Mouse (Mus musculus) hindbrain, embryonic 10.5 days (tissue): Measurements from ENCODE around the gene Emp3. TPM values are rescaled to one million over a fixed set of nuclear protein-coding genes. Genes with fewer than 3 reads are reported as not detected.
"Not testable (repeated sequence)": the region's sequence is repeated elsewhere in the genome, so short reads cannot be mapped to it uniquely, and the experiment has no call there.

ENCODE experiments used
- DNase-seq: peaks from one replicate; pipeline ENCODE4 v3.0.0-alpha.2; 2017; ENCODE audit warnings: low spot score
- H3K27ac ChIP-seq: fragments of 300-500 bp; sonication (generic); 2 replicates; pipeline ENCODE4 v1.5.1; 2016; ENCODE audit warnings: mild to moderate bottlenecking, moderate library complexity
- H3K27me3 ChIP-seq: fragments of 300-500 bp; sonication (generic); 2 replicates; pipeline ENCODE4 v1.6.1; 2016; ENCODE audit warnings: mild to moderate bottlenecking; ENCODE audit not compliant: poor library complexity, insufficient read depth, severe bottlenecking
- H3K36me3 ChIP-seq: fragments of 300-500 bp; sonication (generic); 2 replicates; pipeline ENCODE4 v1.6.1; 2016; ENCODE audit warnings: mild to moderate bottlenecking, moderate library complexity
- H3K4me1 ChIP-seq: fragments of 300-500 bp; sonication (generic); replicated peaks from 2 replicates; pipeline ENCODE4 v1.6.1; 2016; ENCODE audit warnings: mild to moderate bottlenecking
- H3K4me3 ChIP-seq: fragments of 300-500 bp; sonication (generic); 2 replicates; pipeline ENCODE4 v1.5.1; 2016; ENCODE audit warnings: mild to moderate bottlenecking, moderate library complexity
- H3K9me3 ChIP-seq: fragments of 300-500 bp; sonication (generic); 2 replicates; pipeline ENCODE4 v1.6.1; 2016; ENCODE audit warnings: mild to moderate bottlenecking, moderate library complexity
- WGBS: fragments of 180-500 bp; shearing (Covaris S2); methylation state at CpG from one replicate; pipeline ENCODE4 v1.1.7; 2016; 5-methylcytosine and 5-hydroxymethylcytosine counted together
- polyA plus RNA-seq: library from polyadenylated mRNA; unstranded; fragments of >200 nt; fragmentation: Nextera tagmentation; extraction: Ambion mirVana; gene quantifications from 2 replicates; pipeline ENCODE4 v1.2.1, GENCODE M21; 2016

Gene Emp3
- polyA plus RNA-seq, 1 experiment from 2014 or later: 29.7 TPM

DNA sequence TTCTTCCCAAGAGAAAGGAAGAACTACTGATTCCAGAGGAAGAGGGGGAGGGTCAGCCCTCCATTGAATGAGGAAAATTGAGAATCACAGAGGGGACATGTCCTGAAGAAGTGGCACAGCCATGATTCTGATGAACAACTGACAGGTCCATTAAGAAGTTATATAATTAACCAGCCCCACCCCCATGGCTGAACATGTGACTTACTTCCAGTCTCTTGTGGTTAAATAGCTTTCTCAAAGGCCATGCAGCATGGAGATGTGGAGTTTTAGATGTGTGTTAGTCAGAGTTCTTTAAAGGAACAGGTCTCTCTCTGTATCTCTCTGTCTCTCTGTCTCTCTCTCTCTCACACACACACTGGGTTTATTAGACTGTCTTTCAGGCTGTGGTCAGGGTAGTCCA is 12.8 kb downstream of the Emp3 start:
- Histone ChIP-seq H3K4me1 (no peaks in the 10 kb centered on the region), H3K27ac (no peak overlapping the region), H3K27me3 (no peaks in the 10 kb centered on the region), H3K36me3 (peaks cover 56% of the 10 kb centered on the region), H3K4me3 (no peak overlapping the region), H3K9me3 (peaks cover 7% of the 10 kb centered on the region; the same call in 1 of the 2 replicates)
- no peak for DNase-seq

DNA sequence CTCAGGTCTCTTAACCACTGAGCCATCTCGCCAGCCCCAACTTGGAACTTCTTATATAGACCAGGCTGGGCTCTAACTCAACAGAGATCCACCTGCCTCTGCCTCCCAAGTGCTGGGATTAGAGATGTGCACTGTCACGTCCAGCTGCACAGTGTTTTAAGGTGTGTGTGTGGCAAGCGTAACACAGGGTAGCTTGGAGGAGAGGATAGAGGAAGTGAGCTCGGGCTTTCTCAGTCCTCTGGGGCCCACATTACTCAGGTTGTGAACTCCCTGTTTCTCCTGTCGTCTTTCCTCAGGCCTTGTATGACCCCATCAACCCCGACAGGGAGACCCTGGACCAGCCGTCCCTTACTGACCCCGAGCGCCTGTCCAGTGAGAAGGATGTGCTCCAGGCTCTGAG is 14.6 kb downstream of the Emp3 start:
- no peaks in the 10 kb centered on the region for H3K4me1 ChIP-seq
- no peak for DNase-seq
- WGBS: 87% methylated on average over 9 of the region's 9 CpGs
- H3K27ac ChIP-seq: no peak overlapping the region
- peaks cover 7% of the 10 kb centered on the region; the same call in 1 of the 2 replicates for H3K9me3 ChIP-seq
- H3K36me3 ChIP-seq: peaks cover 50% of the 10 kb centered on the region
- no peaks in the 10 kb centered on the region for H3K27me3 ChIP-seq
- no peak overlapping the region for H3K4me3 ChIP-seq

DNA sequence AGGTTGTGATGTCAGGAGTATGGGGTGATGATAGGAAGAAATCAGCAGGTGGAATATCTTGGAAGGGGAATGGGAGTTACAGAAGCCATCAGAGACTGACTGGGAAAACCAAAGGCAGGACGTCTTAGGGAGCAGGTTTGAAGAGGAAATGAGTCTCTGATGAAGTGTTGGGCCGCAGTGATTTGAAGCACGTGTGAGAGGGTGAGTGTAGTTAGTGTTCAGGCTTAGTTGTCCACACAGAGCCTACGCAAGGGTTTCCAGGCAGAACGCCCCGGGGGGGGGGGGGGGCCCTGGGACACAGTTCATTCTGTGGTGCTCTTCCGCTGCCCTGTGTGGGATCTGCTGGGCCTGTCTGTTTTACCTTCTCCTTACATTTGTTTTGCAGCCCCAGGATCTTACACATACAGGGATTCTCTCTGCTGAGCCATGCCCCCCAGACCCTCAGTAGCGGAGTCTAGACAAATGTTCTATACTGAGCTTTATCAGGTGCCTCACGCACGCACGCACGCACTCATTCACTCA is 18.7 kb downstream of the Emp3 start:
- Histone ChIP-seq H3K36me3 (peaks cover 12% of the 10 kb centered on the region; the same call in 1 of the 2 replicates), H3K4me3 (no peak overlapping the region), H3K27ac (no peak overlapping the region), H3K4me1 (peaks cover 9% of the 10 kb centered on the region), H3K9me3 (0 out of 2 replicates have a peak, but pooled peaks cover 3% of the 10 kb centered on the region), H3K27me3 (no peaks in the 10 kb centered on the region)
- no peak for DNase-seq
- WGBS: 82% methylated on average over 12 of the region's 12 CpGs

DNA sequence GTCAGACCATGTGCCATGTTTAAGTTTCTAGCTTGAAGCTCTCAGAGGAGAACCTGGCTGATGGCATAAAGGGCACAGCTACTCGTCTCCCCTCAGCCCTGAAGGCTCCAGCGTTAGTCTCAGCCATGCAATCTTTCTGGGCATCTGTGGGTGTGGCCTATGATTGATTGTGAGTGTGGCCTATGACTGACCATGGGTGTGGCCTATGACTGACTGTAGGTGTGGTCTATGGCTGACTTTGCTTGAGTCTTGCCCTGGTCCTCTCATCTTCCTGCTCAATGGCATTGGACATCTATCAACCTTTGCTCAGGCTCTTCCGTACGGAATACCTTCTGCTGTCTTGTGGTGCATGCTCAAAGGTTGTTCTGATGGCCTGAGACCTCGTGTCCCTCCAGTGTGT is 19.6 kb downstream of the Emp3 start:
- Histone ChIP-seq H3K4me1 (peaks cover 15% of the 10 kb centered on the region), H3K27me3 (no peaks in the 10 kb centered on the region), H3K36me3 (peaks cover 4% of the 10 kb centered on the region; the same call in 1 of the 2 replicates), H3K27ac (no peak overlapping the region), H3K9me3 (0 out of 2 replicates have a peak, but pooled peaks cover 3% of the 10 kb centered on the region), H3K4me3 (no peak overlapping the region)
- DNase-seq: peak; percentile 25
- 63% methylated on average over 5 of the region's 5 CpGs for WGBS

DNA sequence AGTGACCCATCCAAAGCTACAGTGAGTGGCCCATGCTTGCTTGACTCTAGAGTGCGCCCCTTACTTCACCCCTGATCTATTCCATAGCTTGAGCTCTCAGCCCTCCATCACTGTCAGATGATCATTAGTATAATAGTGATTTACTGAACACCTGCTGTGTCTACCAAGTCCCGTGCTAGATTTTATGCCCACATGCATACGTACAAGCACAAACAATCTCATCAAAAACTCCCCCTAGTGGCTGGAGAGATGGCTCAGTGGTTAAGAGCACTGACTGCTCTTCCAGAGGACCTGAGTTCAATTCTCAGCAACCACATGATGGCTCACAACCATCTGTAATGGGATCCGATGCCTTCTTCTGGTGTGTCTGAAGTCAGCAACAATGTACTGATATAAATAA is 23.1 kb downstream of the Emp3 start:
- H3K36me3 ChIP-seq, DNase-seq, H3K9me3 ChIP-seq, H3K27me3 ChIP-seq: not testable (repeated sequence)
- peak overlapping the region; percentile 60; the same call in 1 of the 2 replicates for H3K4me3 ChIP-seq
- 58% methylated on average over 4 of the region's 4 CpGs for WGBS
- H3K27ac ChIP-seq: peak overlapping the region; percentile 90; the same call in 1 of the 2 replicates
- H3K4me1 ChIP-seq: peaks cover 20% of the 10 kb centered on the region

DNA sequence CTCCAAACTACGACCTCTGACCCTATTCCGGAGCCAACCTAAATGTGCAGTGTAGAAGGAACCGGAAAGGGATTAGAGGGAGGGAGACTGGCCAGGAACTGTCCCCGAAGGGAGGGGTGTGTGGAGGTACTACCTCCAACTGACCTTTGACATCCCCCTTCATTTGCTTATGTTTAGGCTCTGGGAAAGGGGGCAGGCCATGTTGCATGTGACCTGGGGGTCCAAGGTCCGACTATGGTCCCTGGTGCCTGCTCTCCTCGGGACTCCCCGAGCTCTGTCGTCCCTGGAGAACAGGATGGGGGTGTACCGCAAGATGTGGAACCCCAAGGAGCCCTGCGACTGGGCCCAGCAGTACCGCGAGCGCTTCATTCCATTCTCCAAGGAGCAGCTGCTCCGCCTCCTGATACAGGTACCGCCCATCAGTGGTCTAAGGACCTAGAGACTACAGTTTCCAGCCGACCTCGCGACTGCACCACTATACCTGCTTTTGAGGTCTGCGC is 23.9 kb downstream of the Emp3 start:
- Histone ChIP-seq H3K4me1 (peaks cover 20% of the 10 kb centered on the region), H3K4me3 (peak overlapping the region; percentile 60), H3K9me3 (no peaks in the 10 kb centered on the region), H3K27me3 (peaks cover 9% of the 10 kb centered on the region), H3K27ac (peak overlapping the region; percentile 90), H3K36me3 (no peaks in the 10 kb centered on the region)
- under 1% methylated on average over 19 of the region's 19 CpGs for WGBS
- DNase-seq: no peak

DNA sequence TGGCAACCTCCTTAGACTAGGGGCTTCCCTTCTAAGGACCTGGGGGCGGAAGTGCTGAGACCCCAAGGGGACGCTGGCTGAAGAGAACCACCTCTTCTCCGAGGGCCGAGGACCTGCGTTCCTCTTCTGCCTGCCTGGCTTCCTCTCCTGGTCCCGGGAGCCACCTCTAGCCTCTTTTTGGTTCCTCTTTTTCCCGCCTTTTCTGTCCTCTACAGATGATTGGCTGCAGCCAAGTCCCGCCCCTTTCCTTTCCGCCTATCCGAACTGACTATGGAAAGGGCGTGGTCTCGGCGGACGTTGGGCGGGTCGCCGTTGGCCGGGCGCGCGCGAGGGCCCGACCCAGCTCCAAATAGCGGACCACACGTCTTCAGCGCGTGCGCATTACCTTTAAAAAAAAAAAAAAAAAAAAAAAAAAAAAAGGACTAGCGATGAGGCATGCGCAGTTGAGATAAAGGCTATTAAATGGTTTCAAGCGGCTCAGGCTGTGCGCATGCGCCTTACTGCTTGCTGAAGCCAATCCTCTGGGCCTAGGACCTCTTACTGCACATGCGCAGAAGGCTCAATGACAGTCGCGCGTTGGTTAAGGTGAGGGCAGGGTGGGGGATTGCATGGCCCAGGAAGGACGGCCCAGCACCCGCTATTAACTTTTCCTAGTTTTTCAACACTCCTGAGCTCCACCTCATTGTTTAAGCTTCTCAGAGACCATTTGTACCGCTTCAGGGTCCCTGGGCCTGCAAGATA is 24.5 kb downstream of the Emp3 start, which contains the start of the genes Syngr4 and Tmem143:
Gene Syngr4 (minus strand): TSS at position 198 of the 741 bp plus-strand sequence.
Gene Tmem143 (plus strand): TSS at position 425 of the 741 bp plus-strand sequence.
- H3K27ac ChIP-seq: peak within 1 kb of the TSS; percentile 90
- peaks cover 9% of the 10 kb centered on the region for H3K27me3 ChIP-seq
- no peaks in the 10 kb centered on the region for H3K9me3 ChIP-seq
- H3K36me3 ChIP-seq: no peaks in the 10 kb centered on the region
- H3K4me3 ChIP-seq: peak within 1 kb of the TSS; percentile 60
- WGBS: under 1% methylated on average over 40 of the region's 40 CpGs
- peak; percentile 96 for DNase-seq
- H3K4me1 ChIP-seq: peaks cover 20% of the 10 kb centered on the region

DNA sequence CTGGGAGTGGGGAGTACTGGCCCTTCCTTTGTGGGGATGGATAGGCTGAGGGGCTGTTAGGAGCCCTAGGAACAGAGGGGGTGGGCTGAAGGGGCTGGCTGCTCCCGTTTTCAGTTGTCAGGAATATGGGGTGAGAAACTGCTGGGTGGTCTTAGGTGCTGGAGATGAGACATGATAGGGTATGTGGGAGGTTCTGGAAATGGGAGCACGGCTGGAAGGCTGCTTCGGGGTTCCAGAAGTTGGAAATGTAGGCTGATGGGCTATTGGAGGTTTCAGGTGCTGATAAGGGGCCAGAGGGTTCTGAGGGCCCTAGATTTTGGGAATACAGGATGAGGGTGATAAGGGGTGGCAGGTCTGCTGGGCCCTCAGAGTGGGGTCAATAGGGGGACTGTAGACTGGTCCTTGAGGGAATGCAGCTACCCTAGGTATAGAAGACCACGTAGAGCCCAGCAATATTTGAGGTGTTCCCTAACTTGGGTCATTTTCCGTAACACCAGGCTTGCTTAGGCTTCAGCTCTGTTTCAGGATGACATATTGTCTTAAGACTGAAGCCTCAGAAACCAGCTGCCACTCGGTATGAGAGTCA is 25.2 kb downstream of the Emp3 start:
- DNase-seq: no peak
- Histone ChIP-seq H3K4me3 (peak overlapping the region; percentile 60), H3K27ac (peak overlapping the region; percentile 86), H3K9me3 (no peaks in the 10 kb centered on the region), H3K4me1 (peaks cover 20% of the 10 kb centered on the region), H3K27me3 (peaks cover 9% of the 10 kb centered on the region), H3K36me3 (no peaks in the 10 kb centered on the region)
- WGBS: 77% methylated on average over 6 of the region's 6 CpGs

DNA sequence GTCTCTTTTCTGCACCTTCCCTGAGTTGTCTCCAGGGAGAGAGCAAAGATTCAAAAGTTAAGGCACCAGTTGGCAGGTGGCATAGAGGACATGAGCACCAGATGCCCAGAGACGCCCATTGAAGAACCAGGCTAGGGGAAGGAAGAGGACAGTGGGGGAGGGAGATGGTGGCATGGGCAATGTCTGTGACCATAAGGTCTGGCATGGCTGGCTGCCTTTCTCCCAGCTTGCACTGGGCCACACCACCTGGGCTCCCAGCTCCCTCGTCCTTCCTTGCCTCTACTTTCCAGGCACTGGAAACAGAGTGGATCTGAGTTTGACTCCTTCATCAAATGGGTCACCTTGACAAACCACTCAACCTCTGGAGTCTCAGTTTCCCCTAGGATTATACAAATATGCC is 28.6 kb downstream of the Emp3 start:
- WGBS: 77% methylated on average over 2 of the region's 2 CpGs
- H3K27me3 ChIP-seq: peaks cover 9% of the 10 kb centered on the region
- peaks cover 12% of the 10 kb centered on the region for H3K4me1 ChIP-seq
- no peak overlapping the region for H3K27ac ChIP-seq
- DNase-seq: no peak
- no peaks in the 10 kb centered on the region for H3K36me3 ChIP-seq
- H3K9me3 ChIP-seq: no peaks in the 10 kb centered on the region
- H3K4me3 ChIP-seq: no peak overlapping the region

DNA sequence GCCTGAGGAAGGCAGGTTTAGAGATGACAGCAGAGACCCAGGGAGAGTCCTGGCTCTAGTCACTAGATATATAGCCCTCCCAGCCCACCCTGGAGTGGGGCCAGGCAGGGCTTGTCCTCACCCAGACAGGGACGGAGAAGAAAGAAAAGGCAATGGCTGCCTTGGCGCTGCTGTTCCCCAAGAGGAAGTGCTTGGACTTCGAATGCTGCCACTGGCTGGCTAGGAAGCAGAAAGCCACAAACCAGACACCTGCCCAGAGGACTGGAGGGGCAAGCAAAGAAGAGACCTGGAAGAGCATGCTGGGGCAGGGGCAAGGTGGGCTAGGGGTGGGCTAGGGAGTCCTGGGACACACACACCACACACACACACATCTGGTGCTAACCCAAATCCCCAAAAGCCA is 34.0 kb downstream of the Emp3 start:
- Histone ChIP-seq H3K9me3 (no peaks in the 10 kb centered on the region), H3K4me3 (no peak overlapping the region), H3K27ac (no peak overlapping the region), H3K36me3 (peaks cover 42% of the 10 kb centered on the region), H3K27me3 (no peaks in the 10 kb centered on the region), H3K4me1 (no peaks in the 10 kb centered on the region; the same call in 1 of the 2 replicates)
- no peak for DNase-seq
- WGBS: 73% methylated on average over 3 of the region's 3 CpGs

DNA sequence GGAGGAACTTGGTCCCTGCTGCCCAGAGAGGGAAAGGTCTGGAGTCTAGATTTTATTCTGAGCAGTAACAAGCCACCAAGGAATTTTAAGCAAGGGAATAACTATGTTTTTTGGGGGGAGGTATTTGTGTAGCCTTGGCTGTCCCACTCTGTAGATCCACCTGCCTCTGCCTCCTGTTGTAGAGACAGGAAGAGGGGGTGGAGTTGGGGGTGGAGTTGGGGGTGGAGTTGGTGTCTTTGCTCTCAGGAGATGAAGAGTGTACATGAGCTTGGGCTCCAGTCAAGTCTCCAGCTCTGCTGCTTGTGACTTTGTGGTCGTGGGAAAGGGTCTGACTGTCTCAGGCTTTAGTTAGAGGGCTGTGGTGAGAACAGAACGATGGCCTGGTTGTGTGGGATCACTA is 40.2 kb downstream of the Emp3 start:
- no peak overlapping the region for H3K27ac ChIP-seq
- no peaks in the 10 kb centered on the region for H3K27me3 ChIP-seq
- no peak for DNase-seq
- 94% methylated on average over 2 of the region's 2 CpGs for WGBS
- H3K4me3 ChIP-seq: no peak overlapping the region
- no peaks in the 10 kb centered on the region; the same call in 1 of the 2 replicates for H3K9me3 ChIP-seq
- H3K36me3 ChIP-seq: peaks cover 99% of the 10 kb centered on the region
- H3K4me1 ChIP-seq: no peaks in the 10 kb centered on the region

DNA sequence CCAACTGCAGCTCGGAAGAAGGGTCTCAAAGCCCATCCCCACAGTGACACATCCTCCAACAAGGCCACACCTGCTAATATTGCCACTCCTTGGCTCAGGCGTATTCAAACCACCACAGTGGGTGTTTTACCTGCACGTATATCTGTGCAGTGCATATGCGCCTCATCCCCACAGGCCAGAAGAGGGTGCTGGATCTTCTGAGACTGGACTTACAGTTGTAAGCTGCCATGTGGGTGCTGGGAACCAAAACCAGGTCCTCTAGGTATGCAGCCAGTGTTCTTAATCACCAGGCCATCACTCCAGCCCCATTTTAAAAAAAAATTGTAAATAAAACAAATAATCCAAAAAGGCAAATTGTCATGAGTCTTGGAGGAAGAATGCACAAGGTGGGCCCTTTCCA is 40.7 kb downstream of the Emp3 start:
- peaks cover 99% of the 10 kb centered on the region for H3K36me3 ChIP-seq
- no peaks in the 10 kb centered on the region for H3K27me3 ChIP-seq
- H3K27ac ChIP-seq: no peak overlapping the region
- no peaks in the 10 kb centered on the region for H3K4me1 ChIP-seq
- WGBS: 97% methylated on average over 4 of the region's 4 CpGs
- DNase-seq: no peak
- no peaks in the 10 kb centered on the region; the same call in 1 of the 2 replicates for H3K9me3 ChIP-seq
- H3K4me3 ChIP-seq: no peak overlapping the region

DNA sequence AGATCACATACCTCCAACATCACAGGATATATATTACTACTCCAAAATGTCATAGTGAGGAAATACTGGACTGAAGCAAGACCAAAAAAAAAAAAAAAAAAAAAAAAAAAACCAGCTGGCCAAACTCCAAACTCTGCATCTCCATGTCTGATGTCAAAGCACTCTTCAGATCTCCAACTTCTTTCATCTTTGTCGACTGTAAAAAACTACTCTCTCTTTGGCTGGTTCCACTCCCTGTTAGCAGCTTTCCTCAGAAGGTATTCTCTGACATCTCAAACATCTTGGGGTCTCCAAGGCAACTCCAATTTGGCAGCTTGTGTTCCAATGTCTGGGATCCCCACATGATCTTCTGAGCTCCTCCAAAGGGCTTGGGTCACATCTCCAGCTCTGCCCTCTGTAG is 42.9 kb downstream of the Emp3 start, which contains the start of gene Grin2d:
Gene Grin2d (minus strand): TSS at position 101 of the 400 bp plus-strand sequence.
- not testable (repeated sequence) for H3K4me3 ChIP-seq, H3K9me3 ChIP-seq, H3K27me3 ChIP-seq, DNase-seq, H3K27ac ChIP-seq
- peaks cover 94% of the 10 kb centered on the region for H3K36me3 ChIP-seq
- peaks cover 19% of the 10 kb centered on the region for H3K4me1 ChIP-seq
- 93% methylated on average over 1 of the region's 1 CpGs for WGBS
